Mouse (Mus musculus) limb, embryonic 14.5 days (tissue): ENCODE data around the gene Card11. TPM values are rescaled to one million over a fixed set of nuclear protein-coding genes. Genes with fewer than 3 reads are reported as not detected.

Source experiments
- ATAC-seq: fragments of 200-750 bp; cut with Nextera tagmentation; 2 replicates; pipeline ENCODE4 v1.8.0; 2017; ENCODE audit warnings: low read depth, moderate number of reproducible peaks, moderate TSS enrichment; ENCODE audit not compliant: low FRiP score
- DNase-seq: peaks from one replicate; pipeline ENCODE4 v3.0.0-alpha.2; 2015; ENCODE audit warnings: low spot score
- H3K27ac ChIP-seq: fragments of 300-500 bp; sonication (generic); replicated peaks from 2 replicates; pipeline ENCODE4 v1.5.1; 2014; ENCODE audit warnings: low read depth, mild to moderate bottlenecking, low read length, moderate library complexity, mixed read lengths
- H3K27me3 ChIP-seq: fragments of 300-500 bp; sonication (generic); 2 replicates; pipeline ENCODE4 v1.6.1; 2014; ENCODE audit warnings: low read length, mixed read lengths; ENCODE audit not compliant: control insufficient read depth, insufficient read depth
- H3K36me3 ChIP-seq: fragments of 300-500 bp; sonication (generic); 2 replicates; pipeline ENCODE4 v1.6.1; 2014; ENCODE audit warnings: mild to moderate bottlenecking, low read length, moderate library complexity, mixed read lengths; ENCODE audit not compliant: control insufficient read depth, insufficient read depth
- H3K4me1 ChIP-seq: fragments of 300-500 bp; sonication (generic); 2 replicates; pipeline ENCODE4 v1.6.1; 2014; ENCODE audit warnings: antibody characterized with exemption, low read length, mixed read lengths; ENCODE audit not compliant: control insufficient read depth, insufficient read depth
- H3K4me2 ChIP-seq: fragments of 300-500 bp; sonication (generic); replicated peaks from 2 replicates; pipeline ENCODE4 v1.6.1; 2014; ENCODE audit warnings: low read depth, mild to moderate bottlenecking, low read length, moderate library complexity; ENCODE audit not compliant: severe bottlenecking
- H3K4me3 ChIP-seq: fragments of 300-500 bp; sonication (generic); replicated peaks from 2 replicates; pipeline ENCODE4 v1.5.1; 2014; ENCODE audit warnings: low read length
- H3K9ac ChIP-seq: fragments of 300-500 bp; sonication (generic); 2 replicates; pipeline ENCODE4 v1.6.1; 2014; ENCODE audit warnings: mild to moderate bottlenecking, low read depth, low read length, moderate library complexity; ENCODE audit not compliant: severe bottlenecking
- H3K9me3 ChIP-seq: fragments of 300-500 bp; sonication (generic); 2 replicates; pipeline ENCODE4 v1.6.1; 2016; ENCODE audit warnings: low read length; ENCODE audit not compliant: control insufficient read depth
- POLR2A ChIP-seq: fragments of 200-500 bp; IDR thresholded peaks from 2 replicates; pipeline ENCODE4 v1.8.0; 2012; ENCODE audit warnings: inconsistent platforms, mild to moderate bottlenecking, moderate library complexity, borderline replicate concordance; ENCODE audit not compliant: insufficient read depth, insufficient read length; ENCODE audit errors: extremely low read depth
- WGBS: fragments of 180-500 bp; shearing (Covaris S2); extraction: QIAGEN DNeasy Blood & Tissue Kit; methylation state at CpG from one replicate; pipeline ENCODE4 v1.1.7; 2014; 5-methylcytosine and 5-hydroxymethylcytosine counted together
- polyA plus RNA-seq, 2 experiments: library from polyadenylated mRNA; depleted of rRNA in 1 of 2; stranded (reverse) in 1 of 2; unstranded in 1 of 2; fragments of >200 nt; fragmentation: Nextera tagmentation in 1 of 2; extraction: Ambion mirVana in 1 of 2; gene quantifications; 2 replicates each; pipeline versions ENCODE4 v1.2.1 to v1.2.3; 2012 to 2014

The Card11 gene
- polyA plus RNA-seq, 2 experiments, result 0.53 to 0.66 TPM

DNA sequence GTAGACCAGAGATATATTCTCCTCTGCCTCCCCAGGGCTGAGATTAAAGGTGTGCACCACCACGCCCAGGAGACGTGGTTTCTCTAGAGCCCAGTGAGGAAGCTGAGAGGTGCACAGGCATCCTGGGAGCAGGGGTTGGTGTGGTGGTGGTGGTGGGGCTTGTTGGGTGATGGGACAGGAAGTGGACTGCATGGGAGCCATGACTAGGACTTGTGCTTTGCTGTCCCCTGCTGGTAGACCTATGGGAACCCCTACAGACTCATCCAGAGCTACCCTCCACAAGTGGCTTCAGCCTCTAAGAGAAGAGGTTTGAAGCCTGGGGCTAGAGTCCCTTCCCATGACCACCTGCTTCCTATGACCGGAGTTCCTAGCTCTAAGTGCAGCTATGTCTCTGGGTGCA is 142.0 kb downstream of the Card11 start:
- no peak for TF ChIP-seq POLR2A
- no peak overlapping the region for H3K4me3 ChIP-seq
- DNase-seq, result no peak
- H3K27ac ChIP-seq, result no peak overlapping the region
- H3K36me3 ChIP-seq, result no peaks in the 10 kb centered on the region
- no peak for ATAC-seq
- H3K9ac ChIP-seq, result no peak overlapping the region
- WGBS, result 72% methylated on average over 3 of the region's 3 CpGs
- H3K9me3 ChIP-seq, result no peaks in the 10 kb centered on the region
- peaks cover 5% of the 10 kb centered on the region for H3K4me1 ChIP-seq
- no peaks in the 10 kb centered on the region for H3K27me3 ChIP-seq
- H3K4me2 ChIP-seq, result no peak overlapping the region

DNA sequence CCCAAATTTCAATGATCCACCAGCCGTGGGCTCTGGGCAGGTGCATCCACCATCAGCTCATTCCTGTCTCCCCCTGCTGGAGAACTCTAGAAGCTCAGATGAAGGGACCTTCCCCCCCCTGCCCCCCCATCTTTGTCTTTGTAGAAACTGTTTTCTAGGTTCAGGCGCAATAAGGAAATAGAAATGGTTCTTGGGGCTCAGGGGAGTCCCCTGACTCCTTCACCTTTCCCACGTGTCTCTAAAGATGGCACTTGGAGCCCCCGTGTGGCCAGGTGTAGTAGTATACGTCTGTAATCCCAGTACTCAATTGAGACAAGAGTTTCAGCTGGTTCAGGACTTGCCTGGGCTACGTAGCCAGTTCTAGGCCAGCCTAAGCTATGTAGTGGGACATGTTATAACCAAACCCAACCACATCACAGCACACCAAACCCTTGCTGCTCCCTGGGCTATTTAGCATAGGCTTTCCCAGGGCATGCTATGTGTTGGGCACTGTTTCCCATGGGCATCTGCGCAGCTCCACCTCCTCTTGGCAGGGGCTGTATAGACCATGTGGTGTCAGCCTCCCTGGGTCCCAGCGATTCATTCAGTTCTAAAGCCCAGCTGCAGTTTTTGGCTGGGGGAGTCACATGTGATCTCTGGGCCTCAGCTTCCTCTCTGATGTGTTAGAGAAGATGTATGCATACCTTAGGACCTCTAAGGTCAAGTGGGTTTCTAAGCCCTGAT is 142.8 kb downstream of the Card11 start:
- H3K27me3 ChIP-seq, result no peaks in the 10 kb centered on the region
- ATAC-seq, result no peak

DNA sequence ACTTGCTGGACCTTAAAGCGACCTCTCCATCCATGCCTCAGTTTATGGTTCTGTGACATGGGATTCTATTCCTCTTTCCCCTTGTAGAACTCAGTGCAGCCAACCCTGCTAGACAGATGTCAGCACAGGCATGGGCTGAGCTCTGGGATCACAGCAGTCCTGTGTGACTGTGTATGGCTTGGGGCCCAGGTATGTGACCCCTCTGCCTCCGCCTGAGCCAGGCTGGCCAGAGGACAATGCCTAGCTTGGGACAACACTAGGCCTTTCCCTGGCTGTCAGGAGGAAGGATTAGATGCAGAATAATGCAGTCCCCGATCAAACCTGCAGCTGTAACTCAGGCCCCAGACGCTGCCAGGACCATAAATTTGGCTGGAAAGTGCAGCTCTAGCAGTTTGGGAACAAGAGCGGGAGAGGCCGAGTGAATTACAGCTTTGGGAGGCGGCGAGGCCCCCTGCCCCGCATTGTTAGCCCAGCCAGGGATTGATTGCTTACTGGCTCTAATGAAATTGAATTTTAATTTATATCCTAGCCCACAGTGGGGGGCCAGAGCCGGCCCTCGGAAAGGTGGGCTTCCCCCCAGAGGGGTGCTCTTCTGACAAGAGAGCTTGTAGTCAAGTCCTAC is 144.4 kb downstream of the Card11 start:
- DNase-seq (no peak), ATAC-seq (no peak)
- Histone ChIP-seq H3K27me3 (no peaks in the 10 kb centered on the region), H3K4me3 (no peak overlapping the region), H3K27ac (no peak overlapping the region), H3K4me1 (peaks cover 5% of the 10 kb centered on the region), H3K36me3 (no peaks in the 10 kb centered on the region), H3K9ac (no peak overlapping the region), H3K4me2 (no peak overlapping the region), H3K9me3 (0 out of 2 replicates have a peak, but pooled peaks cover under 1% of the 10 kb centered on the region)
- TF ChIP-seq POLR2A, result no peak
- 28% methylated on average over 11 of the region's 11 CpGs for WGBS

More for the DNA sequence above, 142.8 kb downstream of the Card11 start:
- Histone ChIP-seq H3K36me3 (no peaks in the 10 kb centered on the region), H3K9me3 (no peaks in the 10 kb centered on the region), H3K4me3 (no peak overlapping the region), H3K9ac (no peak overlapping the region), H3K4me2 (no peak overlapping the region), H3K4me1 (peaks cover 5% of the 10 kb centered on the region), H3K27ac (no peak overlapping the region)
- no peak for TF ChIP-seq POLR2A
- DNase-seq, result no peak
- 60% methylated on average over 8 of the region's 8 CpGs for WGBS

DNA sequence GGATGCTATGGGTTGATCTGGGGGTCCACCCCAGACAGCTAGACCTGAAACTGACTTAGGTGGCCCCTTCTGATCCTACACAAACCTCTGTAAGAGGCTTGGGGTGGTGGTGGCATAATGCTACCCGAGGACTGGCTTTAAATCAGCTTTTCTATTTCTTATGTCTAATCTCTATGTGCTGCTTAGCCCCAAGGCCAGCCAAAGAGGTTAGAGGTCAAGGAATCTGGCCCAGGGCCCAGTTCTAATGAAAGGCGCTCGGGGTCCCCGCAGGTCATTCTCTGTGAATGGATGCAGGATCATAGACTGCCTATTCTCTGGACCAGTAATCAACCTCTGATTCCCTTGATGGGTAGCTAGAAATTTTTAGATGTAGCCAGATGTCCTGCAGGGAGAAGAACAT is 145.7 kb downstream of the Card11 start:
- no peak for TF ChIP-seq POLR2A
- peaks cover 3% of the 10 kb centered on the region; the same call in 1 of the 2 replicates for H3K9me3 ChIP-seq
- WGBS, result 77% methylated on average over 4 of the region's 4 CpGs
- no peaks in the 10 kb centered on the region for H3K36me3 ChIP-seq
- DNase-seq (no peak), ATAC-seq (no peak)
- H3K27me3 ChIP-seq, result no peaks in the 10 kb centered on the region
- no peak overlapping the region for H3K9ac ChIP-seq
- no peak overlapping the region for H3K4me3 ChIP-seq
- H3K4me2 ChIP-seq, result no peak overlapping the region
- H3K27ac ChIP-seq, result no peak overlapping the region
- peaks cover 5% of the 10 kb centered on the region for H3K4me1 ChIP-seq

DNA sequence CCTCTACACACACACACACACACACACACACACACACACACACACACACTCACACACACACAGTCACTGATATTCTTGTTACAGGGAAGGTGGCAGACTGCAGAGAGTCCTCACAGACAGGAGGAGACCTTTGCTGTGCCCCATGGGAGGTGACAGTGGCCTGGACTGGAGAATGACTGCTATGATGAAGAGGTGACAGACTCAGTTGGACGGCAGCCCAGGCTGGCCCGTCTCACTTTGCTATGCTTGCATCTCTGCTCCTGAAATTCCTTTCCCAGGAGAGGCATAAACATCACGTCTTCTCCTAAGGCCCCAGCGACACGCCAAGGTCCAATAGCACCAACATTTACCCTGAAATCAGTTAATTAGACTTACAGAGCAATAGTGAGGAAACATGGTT is 146.7 kb downstream of the Card11 start:
- Histone ChIP-seq H3K4me3 (no peak overlapping the region), H3K4me2 (no peak overlapping the region), H3K27me3 (no peaks in the 10 kb centered on the region), H3K36me3 (no peaks in the 10 kb centered on the region), H3K9me3 (peaks cover 3% of the 10 kb centered on the region; the same call in 1 of the 2 replicates), H3K4me1 (peaks cover 5% of the 10 kb centered on the region), H3K9ac (no peak overlapping the region), H3K27ac (no peak overlapping the region)
- no peak for ATAC-seq
- DNase-seq, result no peak
- WGBS, result 65% methylated on average over 5 of the region's 5 CpGs
- no peak for TF ChIP-seq POLR2A
